Mouse (Mus musculus) embryonic facial prominence, embryonic 14.5 days (tissue): ENCODE results near the gene Rnft1. TPM values are rescaled to one million over a fixed set of nuclear protein-coding genes. Genes with fewer than 3 reads are reported as not detected.

Experiments used
- ATAC-seq: fragments of 200-750 bp; cut with Nextera tagmentation; 2 replicates; pipeline ENCODE4 v1.8.0; 2017; ENCODE audit warnings: low read depth, moderate number of reproducible peaks, moderate TSS enrichment
- DNase-seq: peaks from one replicate; pipeline ENCODE4 v3.0.0-alpha.2; 2015; ENCODE audit warnings: low spot score
- H3K27ac ChIP-seq: fragments of 300-500 bp; sonication (generic); replicated peaks from 2 replicates; pipeline ENCODE4 v1.5.1; 2014; ENCODE audit warnings: low read depth, mild to moderate bottlenecking, low read length, moderate library complexity
- H3K27me3 ChIP-seq: fragments of 300-500 bp; sonication (generic); replicated peaks from 2 replicates; pipeline ENCODE4 v1.6.1; 2014; ENCODE audit warnings: low read length; ENCODE audit not compliant: control insufficient read depth, insufficient read depth
- H3K36me3 ChIP-seq: fragments of 300-500 bp; sonication (generic); 2 replicates; pipeline ENCODE4 v1.6.1; 2014; ENCODE audit warnings: low read length, mixed read lengths; ENCODE audit not compliant: control insufficient read depth, insufficient read depth
- H3K4me1 ChIP-seq: fragments of 300-500 bp; sonication (generic); 2 replicates; pipeline ENCODE4 v1.6.1; 2014; ENCODE audit warnings: antibody characterized with exemption, low read length; ENCODE audit not compliant: control insufficient read depth, insufficient read depth
- H3K4me2 ChIP-seq: fragments of 300-500 bp; sonication (generic); 2 replicates; pipeline ENCODE4 v1.6.1; 2014; ENCODE audit warnings: low read depth, mild to moderate bottlenecking, low read length, moderate library complexity, mixed read lengths
- H3K4me3 ChIP-seq: fragments of 300-500 bp; sonication (generic); 2 replicates; pipeline ENCODE4 v1.5.1; 2014; ENCODE audit warnings: low read depth, mild to moderate bottlenecking, low read length
- H3K9ac ChIP-seq: fragments of 300-500 bp; sonication (generic); 2 replicates; pipeline ENCODE4 v1.6.1; 2014; ENCODE audit warnings: low read depth, mild to moderate bottlenecking, low read length, moderate library complexity, mixed read lengths
- H3K9me3 ChIP-seq: fragments of 300-500 bp; sonication (generic); 2 replicates; pipeline ENCODE4 v1.6.1; 2016; ENCODE audit warnings: low read length; ENCODE audit not compliant: control insufficient read depth
- WGBS: fragments of 180-500 bp; shearing (Covaris S2); extraction: QIAGEN DNeasy Blood & Tissue Kit; methylation state at CpG from one replicate; pipeline ENCODE4 v1.1.7; 2014; 5-methylcytosine and 5-hydroxymethylcytosine counted together
- polyA plus RNA-seq: library from polyadenylated mRNA; unstranded; fragments of >200 nt; fragmentation: Nextera tagmentation; extraction: Ambion mirVana; gene quantifications from 2 replicates; pipeline ENCODE4 v1.2.1, GENCODE M21; 2014

Gene Rnft1
- polyA plus RNA-seq, 1 experiment from 2014 or later, result 53.6 TPM

DNA sequence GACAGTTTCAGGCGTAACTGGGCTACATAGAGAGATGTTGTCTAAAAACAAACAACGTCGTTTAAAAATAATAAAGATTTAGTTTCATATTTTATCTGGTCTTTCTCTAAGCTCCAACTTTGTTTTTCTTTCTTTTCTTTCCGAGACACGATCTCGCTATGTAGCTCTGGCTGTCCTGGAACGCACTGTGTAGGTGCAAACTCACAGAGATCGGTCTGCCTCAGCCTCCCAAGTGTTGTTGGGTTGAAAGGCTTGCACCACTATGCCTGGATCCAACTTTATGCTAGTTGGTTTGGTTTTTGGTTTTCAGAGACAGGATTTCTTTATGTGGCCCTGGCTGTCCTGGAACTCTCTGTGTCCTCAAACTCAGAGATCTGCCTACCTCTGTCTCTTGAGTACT is 61.1 kb downstream of the Rnft1 start:
- no peaks in the 10 kb centered on the region for H3K27me3 ChIP-seq
- ATAC-seq (no peak), DNase-seq (no peak)
- H3K9ac ChIP-seq, result peak overlapping the region; percentile 95
- WGBS, result 78% methylated on average over 8 of the region's 8 CpGs
- H3K27ac ChIP-seq, result peak overlapping the region; percentile 89; the same call in 1 of the 2 replicates
- H3K4me2 ChIP-seq, result peak overlapping the region; percentile 81
- peaks cover 19% of the 10 kb centered on the region for H3K4me1 ChIP-seq
- peaks cover 12% of the 10 kb centered on the region for H3K36me3 ChIP-seq
- H3K4me3 ChIP-seq, result peak overlapping the region; percentile 92
- no peaks in the 10 kb centered on the region for H3K9me3 ChIP-seq

DNA sequence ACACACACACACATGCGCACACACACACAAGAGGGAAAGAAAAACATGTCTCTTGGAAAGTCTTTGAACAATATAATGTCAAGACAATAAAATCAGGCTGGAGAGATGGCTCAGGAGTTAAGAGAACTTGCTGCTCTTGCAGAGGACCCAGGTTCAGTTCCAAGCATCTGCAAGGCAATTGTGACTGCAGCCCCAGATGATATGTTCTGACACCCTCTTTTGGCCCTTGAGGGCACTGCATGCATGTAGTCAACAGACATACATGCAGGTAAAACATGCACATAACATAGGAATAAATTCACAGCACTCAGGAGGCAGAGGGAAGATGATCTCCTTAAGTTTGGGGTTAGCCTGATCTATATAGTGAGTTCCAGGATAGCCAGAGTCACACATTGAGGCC is 63.0 kb downstream of the Rnft1 start:
- no peak overlapping the region for H3K27ac ChIP-seq
- peaks cover 15% of the 10 kb centered on the region for H3K4me1 ChIP-seq
- no peak overlapping the region for H3K9ac ChIP-seq
- 96% methylated on average over 1 of the region's 1 CpGs for WGBS
- no peak for ATAC-seq
- no peak overlapping the region for H3K4me2 ChIP-seq
- H3K36me3 ChIP-seq, result peaks cover 12% of the 10 kb centered on the region; the same call in 1 of the 2 replicates
- no peaks in the 10 kb centered on the region for H3K9me3 ChIP-seq
- H3K27me3 ChIP-seq, result no peaks in the 10 kb centered on the region
- no peak overlapping the region for H3K4me3 ChIP-seq
- DNase-seq, result no peak

Other genes with a start within 250 kb of the Rnft1 start
- 27.9 and 29.8 TPM in 2 replicates for gene Ints2, start 227.1 kb upstream of the Rnft1 start, polyA plus RNA-seq
- gene Med13, start 127.1 kb upstream of the Rnft1 start, polyA plus RNA-seq, result 14.1 and 15.6 TPM in 2 replicates
- 60.5 and 66.1 TPM in 2 replicates for gene Rps6kb1, start 60.1 kb downstream of the Rnft1 start, polyA plus RNA-seq
- gene Tubd1, start 60.3 kb downstream of the Rnft1 start, polyA plus RNA-seq, result 10.8 and 12.7 TPM in 2 replicates
- gene Vmp1, start 199.2 kb downstream of the Rnft1 start, polyA plus RNA-seq, result 86.6 and 96.2 TPM in 2 replicates
- 25.9 and 26.9 TPM in 2 replicates for gene Ptrh2, start 199.3 kb downstream of the Rnft1 start, polyA plus RNA-seq